Mouse (Mus musculus): ENCODE measurements at regions not wholly inside any gene's neighbourhood (a gene's known extent, or its start where the extent isn't known, plus 50 kb on each side); places are given as distances from the start of the nearest gene placed in this dataset.

DNA sequence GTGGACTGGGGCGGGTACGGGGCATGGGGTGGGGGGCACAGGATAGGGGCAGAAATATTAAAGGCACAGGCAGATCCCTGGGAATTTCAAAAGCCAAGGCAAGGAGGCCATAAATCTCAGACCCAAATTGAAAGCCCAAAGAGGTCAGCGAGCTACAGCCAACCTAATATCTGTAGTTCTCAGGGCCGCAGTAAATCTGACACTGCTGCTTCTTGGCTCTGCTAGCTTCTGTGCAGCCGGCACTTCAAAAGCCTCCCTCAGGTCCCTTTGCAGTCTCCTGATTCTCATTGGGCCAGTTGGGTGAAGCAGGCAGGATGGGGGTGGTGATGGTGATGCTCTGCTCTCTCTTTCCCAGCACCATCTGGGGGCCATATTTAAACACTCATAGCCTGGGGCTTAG is 257.3 kb downstream of the En1 start:
- no peak for DNase-seq
- intact Hi-C loops (cut with DNase I; ENCODE audit: low total_unique reads) = no loop called here

DNA sequence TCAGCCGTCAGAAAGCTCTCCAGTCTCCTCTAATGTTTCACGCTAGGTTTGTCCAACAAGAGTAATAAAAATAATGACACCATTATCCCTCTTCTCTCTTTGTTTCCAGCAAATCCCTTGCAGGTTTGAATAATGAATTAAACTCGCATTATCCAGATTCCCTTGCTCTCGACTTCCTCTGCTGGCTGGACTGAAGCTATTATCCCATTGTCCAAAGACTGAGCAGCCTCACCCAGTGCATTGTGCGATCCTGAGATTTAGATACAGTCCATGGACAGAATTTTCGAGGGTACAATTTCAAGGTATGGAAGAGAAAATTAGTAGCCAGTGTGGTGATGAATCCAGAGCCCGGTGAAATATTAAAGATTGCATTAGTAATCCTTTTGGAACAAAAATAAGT is 270.3 kb downstream of the En1 start:
- intact Hi-C loops (cut with DNase I; ENCODE audit: low total_unique reads) = no loop called here

GRCm38 (mm10) chr1:120882959-120883549 is 280.8 kb downstream of the En1 start:
- intact Hi-C loops (cut with DNase I; ENCODE audit: low total_unique reads) = no loop called here

More for the DNA sequence above, 270.3 kb downstream of the En1 start:
- DNase-seq = no peak

GRCm38 (mm10) chr1:120883632-120884031 is 281.4 kb downstream of the En1 start:
- no peak for DNase-seq
- intact Hi-C loops (cut with DNase I; ENCODE audit: low total_unique reads) = no loop called here

More at GRCm38 (mm10) chr1:120882959-120883549, 280.8 kb downstream of the En1 start:
- DNase-seq = no peak

- DNase-seq = no peak
- intact Hi-C loops (cut with DNase I; ENCODE audit: low total_unique reads) = no loop called here
Observed at GRCm38 (mm10) chr1:120910801-120911200, 308.6 kb downstream of the En1 start.

- intact Hi-C loops (cut with DNase I; ENCODE audit: low total_unique reads) = no loop called here
- no peak for DNase-seq
Observed at GRCm38 (mm10) chr1:120911962-120912670, 309.9 kb downstream of the En1 start.

- intact Hi-C loops (cut with DNase I; ENCODE audit: low total_unique reads) = no loop called here
- peak; percentile 33 for DNase-seq
Observed at GRCm38 (mm10) chr1:120921540-120921939, 319.3 kb downstream of the En1 start.

DNA sequence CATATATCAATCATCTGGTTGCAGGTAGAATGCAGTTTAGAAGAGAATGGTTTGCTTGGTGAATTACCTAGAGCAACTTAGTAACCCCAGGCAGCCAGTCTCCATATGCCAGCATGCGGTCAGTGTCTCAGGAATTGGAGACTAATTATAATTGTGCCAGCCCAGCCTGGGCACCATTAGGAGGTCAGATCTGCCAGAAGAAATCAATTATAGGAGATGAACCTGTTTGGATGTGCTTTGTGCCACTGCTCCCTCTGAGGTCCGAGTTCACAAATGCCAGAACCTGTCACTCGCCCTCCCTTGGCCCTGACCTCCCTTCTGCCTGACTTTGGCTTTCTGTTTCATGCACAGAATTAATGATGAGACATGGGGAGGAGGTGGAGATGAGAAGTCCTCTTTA is 323.1 kb downstream of the En1 start:
- intact Hi-C loops (cut with DNase I; ENCODE audit: low total_unique reads) = no loop called here
- DNase-seq = no peak

GRCm38 (mm10) chr1:120930141-120930540 is 327.9 kb downstream of the En1 start:
- DNase-seq = no peak
- intact Hi-C loops (cut with DNase I; ENCODE audit: low total_unique reads) = no loop called here

DNA sequence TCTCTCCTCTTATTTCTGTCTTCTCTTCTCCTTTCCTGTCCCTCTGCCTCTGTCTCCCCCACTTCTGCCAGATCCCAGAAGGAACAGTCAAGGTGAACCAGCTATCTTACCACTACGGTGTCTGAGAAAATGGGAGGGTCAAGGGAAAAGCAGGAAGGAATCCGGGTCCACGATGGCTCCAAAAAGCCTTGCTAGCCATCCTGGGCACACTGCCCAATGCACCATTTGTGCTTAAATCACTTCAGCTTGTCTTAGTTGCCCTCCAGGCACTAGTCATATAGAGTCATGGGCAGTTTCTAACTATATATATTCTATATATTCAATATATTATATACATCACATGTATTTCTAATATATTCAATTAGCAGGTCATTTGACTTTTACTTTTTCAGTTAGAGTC is 333.1 kb downstream of the En1 start:
- intact Hi-C loops (cut with DNase I; ENCODE audit: low total_unique reads) = no loop called here
- no peak for DNase-seq

GRCm38 (mm10) chr1:120943711-120944110 is 341.5 kb downstream of the En1 start:
- intact Hi-C loops (cut with DNase I; ENCODE audit: low total_unique reads) = no loop called here

DNA sequence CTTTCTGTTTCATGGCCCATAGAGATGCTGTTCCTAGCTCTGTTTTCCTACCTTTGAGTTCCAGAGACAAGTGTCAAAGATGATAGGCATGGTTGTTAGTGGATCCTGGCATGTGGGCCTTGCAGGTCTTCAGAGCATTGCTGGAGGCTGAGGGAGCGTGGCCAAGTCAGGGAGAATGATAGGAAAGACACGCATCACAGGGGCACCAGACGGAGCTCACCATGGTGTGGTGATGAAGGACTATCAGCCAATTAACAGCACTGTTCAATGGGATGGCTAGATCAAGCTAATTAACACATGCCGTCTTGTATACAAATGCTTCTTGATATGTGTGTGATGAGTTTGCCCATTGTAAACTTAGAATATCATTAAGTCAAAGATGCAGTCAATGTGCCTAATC is 344.1 kb downstream of the En1 start:
- intact Hi-C loops (cut with DNase I; ENCODE audit: low total_unique reads) = no loop called here
- no peak for DNase-seq

More at GRCm38 (mm10) chr1:120943711-120944110, 341.5 kb downstream of the En1 start:
- no peak for DNase-seq

GRCm38 (mm10) chr1:120961235-120961634 is 359.0 kb downstream of the En1 start:
- intact Hi-C loops (cut with DNase I; ENCODE audit: low total_unique reads) = no loop called here
- no peak for DNase-seq

DNA sequence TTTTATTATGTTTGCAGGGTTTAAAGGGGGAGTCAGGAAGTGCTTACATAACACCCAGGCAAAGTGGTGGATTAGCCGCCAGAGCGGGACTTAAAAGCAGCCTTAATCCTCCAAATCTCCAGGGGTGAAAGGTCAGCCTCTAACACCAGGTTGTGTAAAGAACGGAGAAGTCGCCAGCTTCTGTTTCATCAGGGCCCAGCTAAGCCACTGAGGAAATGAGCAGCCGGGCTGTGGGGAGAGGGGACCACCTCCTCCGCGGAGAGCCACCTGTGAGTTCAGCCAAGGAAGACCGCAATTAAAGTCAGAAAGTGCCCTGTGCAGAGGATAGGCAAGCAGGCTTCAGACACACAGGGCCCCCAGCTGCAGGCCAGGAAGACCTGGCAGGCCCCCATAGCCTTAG is 359.8 kb downstream of the En1 start:
- DNase-seq = no peak
- intact Hi-C loops (cut with DNase I; ENCODE audit: low total_unique reads) = no loop called here

GRCm38 (mm10) chr1:120963477-120964178 is 361.4 kb downstream of the En1 start:
- DNase-seq = no peak
- intact Hi-C loops (cut with DNase I; ENCODE audit: low total_unique reads) = no loop called here

- no peak for DNase-seq
- intact Hi-C loops (cut with DNase I; ENCODE audit: low total_unique reads) = no loop called here
Observed at GRCm38 (mm10) chr1:120964179-120964517, 361.9 kb downstream of the En1 start.

DNA sequence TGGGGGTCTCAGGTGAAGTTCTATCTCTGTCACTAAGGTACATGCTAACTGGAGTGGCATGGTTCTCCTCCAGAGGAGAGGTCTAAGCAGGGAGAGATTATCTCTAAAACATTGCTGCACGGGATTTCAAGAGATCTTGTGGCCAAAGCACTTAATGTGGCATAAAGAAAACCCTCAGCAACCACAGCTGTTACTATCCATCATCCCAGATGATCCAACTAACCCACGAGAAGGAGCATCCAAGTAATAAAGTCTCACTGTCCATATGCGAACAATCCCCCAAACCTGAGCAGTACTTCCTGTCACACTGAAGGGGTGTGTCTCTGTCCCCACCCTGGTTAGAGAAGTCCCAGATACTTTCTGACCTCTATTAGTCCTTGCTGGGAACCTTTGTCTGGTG is 363.9 kb downstream of the En1 start:
- no peak for DNase-seq
- intact Hi-C loops (cut with DNase I; ENCODE audit: low total_unique reads) = no loop called here

DNA sequence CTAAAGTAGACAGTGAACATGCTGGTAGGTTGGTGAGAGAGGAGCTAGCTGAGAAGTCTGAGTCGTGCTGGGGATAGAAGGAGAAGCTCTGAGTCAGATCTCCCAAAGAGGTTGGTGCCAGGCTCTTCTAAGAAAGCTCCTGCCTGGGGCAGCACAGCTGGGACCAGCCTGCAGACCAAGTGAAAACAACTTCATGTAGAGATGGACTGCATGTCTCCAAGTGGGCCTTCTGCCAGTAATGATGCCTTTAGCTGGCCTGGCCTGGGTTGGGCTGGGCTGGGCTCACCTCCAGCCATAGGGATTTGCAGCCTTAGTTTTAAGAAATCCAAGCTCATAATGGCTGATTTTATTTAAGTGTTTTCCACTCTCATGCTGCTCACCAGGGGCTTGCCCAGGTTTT is 357.7 kb downstream of the Insig2 start:
- intact Hi-C loops (cut with DNase I; ENCODE audit: low total_unique reads) = no loop called here

DNA sequence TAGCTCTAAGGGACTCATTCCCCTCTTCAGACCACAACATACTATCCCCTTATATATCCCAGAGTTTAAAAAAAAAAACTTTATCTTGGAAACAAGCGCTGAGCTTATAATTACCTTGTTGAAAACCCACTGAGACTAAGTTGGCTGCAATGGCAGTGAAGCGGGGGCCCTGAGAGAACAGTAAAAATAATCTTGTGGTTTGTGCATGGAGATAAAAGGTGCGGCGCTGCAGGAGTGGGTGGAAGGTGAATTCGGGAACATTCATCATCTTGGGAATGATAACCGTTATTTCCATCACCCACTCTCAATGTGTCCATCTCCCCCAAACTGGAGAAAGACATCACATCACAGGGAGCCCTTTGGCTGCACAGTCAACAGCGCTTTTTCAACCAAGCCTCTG is 327.9 kb downstream of the Insig2 start:
- intact Hi-C loops (cut with DNase I; ENCODE audit: low total_unique reads) = no loop called here
- no peak for DNase-seq

More for the DNA sequence above, 357.7 kb downstream of the Insig2 start:
- peak; percentile 55 for DNase-seq

GRCm38 (mm10) chr1:121005198-121005597 is 327.2 kb downstream of the Insig2 start:
- DNase-seq = no peak

GRCm38 (mm10) chr1:121012126-121012525 is 320.3 kb downstream of the Insig2 start:
- intact Hi-C loops (cut with DNase I; ENCODE audit: low total_unique reads) = no loop called here
- DNase-seq = no peak

More at GRCm38 (mm10) chr1:121005198-121005597, 327.2 kb downstream of the Insig2 start:
- intact Hi-C loops (cut with DNase I; ENCODE audit: low total_unique reads) = no loop called here

Measured in gastrocnemius, postnatal 14 days (tissue).